Mouse (Mus musculus): ENCODE measurements around the gene Bard1.

Gene Bard1

DNA sequence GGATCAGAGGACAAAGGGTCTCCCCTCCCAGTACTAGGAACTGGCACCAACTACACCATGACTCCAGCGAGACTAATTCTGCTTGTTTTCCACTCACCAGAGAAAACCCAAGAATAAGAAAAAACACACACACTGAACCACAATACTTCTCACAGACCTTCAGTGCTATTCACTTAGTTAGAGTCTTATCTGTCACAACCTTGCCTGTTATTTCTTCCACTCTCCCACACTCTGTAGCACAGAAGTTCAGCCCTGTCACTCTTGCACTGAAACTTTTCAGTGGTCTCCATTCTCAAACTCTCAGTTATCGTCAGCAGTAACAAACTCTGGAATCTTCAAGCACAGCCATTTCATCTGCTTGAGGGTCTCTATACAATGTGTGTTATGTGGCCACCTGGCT lies 50.2 kb downstream of the Bard1 start:
- DNase-seq (ENCODE audit: inconsistent ontology term) = no peak

DNA sequence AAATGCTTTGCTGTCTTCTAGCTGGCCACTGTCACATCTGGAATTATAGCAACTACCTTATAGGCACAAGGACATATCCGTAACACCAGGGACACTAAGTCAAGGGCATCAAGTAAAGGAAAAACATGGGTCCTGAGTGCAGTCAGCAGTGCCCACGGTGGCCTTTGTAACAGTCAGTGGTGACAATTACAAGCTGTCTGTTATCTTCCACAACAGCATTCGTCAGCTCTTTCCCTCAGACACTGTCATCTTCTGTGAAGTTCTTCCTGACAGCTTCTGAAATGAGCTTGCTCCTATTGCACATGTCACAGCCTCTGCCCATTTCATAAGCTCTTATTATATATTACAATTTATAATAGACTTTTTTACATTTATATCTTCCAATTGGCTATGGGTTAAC lies 50.7 kb downstream of the Bard1 start:
- no peak for DNase-seq (ENCODE audit: inconsistent ontology term)

DNA sequence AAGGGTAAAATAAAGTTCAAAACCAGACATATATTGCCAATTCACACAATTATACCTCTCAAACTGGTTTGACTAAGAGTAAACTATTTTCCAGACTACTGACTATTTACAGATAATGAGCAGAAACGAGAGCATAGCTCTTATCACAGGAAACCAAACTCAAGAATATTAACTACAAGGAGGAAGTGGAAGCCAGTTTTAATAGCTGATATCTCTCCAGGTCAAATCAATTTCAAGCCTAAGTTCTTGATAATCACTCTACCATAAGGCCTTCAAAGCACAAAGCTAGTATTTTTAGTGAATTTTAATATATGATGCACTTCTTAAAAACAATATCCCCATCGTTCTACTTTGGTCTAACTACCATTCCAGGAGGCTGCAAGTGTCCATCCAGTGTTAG lies 57.8 kb downstream of the Bard1 start:
- DNase-seq (ENCODE audit: inconsistent ontology term) = no peak

DNA sequence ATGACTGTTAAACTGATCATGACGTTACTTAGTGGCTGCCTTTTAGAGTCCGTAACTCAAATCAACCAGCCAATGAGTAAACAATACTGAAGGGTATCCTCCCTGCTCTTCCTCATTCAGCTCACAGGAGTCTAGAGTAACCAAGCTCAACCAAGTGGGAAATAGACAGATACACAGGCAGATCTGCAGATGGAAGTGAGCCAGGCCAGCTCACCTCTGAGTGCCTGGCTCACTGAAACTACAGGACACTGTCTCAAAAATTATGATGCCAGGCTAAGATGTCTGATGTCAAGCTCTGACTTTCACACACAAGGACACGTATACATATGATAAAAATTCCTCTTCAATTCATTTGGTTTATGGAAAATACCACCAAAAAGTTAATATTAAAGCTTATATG lies 59.0 kb downstream of the Bard1 start:
- no peak for DNase-seq (ENCODE audit: inconsistent ontology term)

DNA sequence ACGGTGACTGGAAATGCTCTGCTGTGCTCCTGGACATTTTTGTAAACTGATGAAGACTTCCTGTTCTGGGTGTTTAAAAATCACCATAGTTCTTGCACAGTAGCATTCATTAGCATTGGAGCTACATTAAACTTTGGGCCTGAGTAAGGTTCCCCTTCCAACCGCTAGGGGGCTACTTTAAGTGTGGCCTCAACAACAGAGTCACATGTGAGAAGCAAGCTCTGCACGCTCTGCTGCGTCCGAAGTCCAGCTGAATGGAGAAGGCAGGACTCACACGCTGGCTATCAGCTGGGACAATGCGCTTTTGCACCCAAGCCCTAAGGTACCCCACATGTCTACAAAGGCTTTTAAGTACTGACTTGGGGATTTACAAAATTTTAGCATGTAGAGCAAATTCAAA lies 65.9 kb downstream of the Bard1 start:
- DNase-seq (ENCODE audit: inconsistent ontology term) = peak; percentile 9

DNA sequence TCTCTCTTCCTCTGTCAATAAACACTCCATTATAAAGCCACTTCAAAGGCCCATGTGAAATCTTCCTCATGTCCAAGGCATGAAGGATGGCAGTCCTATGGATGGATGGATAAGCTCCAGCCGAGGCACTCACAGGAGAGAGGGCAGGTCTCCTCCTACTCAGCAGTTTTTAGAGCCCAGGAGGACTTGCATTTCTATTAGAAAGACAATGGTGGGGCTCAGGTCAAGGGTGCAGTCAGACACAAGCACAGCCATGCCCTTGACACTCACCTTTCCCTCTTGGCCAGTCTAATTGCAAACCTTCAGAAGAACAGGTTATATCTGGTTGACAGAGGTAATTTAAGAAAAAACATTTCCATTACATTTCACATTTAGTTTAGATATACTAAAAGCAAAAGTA lies 67.4 kb downstream of the Bard1 start:
- no peak for DNase-seq (ENCODE audit: inconsistent ontology term)

DNA sequence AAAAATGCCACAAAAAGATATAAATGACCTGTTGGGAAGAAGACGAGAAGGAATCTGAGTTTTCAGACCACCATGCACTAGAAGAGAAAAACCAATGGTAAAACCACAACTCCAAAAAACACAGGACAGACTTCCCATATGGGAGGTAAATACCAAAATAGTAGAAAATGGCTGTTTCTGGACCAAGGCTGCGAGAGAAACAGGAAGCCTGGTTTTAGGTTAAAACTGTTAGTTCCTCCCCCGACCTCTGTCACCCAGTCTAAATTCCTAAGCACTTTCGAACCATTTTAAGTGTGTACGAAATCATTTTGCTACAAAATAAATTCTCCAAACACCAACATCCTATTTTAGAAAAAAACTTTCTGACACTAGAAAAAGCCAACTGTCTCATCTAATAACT lies 80.2 kb downstream of the Bard1 start:
- no peak for DNase-seq (ENCODE audit: inconsistent ontology term)

DNA sequence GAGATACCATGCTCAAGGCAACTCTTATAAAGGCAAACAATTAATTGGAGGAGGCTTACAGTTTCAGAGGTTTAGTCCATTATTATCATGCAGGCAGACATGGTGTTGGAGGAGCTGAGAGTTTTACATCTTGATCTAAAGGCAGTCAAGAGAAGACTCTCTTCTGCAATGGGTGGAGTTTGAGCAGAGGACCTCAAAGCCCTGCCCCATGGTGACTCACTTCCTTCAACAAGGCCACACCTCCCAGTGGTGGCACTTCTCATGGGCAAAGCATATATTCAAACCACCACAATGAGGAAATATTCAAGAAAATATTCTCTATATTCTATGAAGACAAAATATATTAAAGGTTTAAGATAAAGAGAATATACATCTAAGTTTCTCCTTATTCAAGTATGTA lies 88.6 kb downstream of the Bard1 start:
- DNase-seq (ENCODE audit: inconsistent ontology term) = no peak

DNA sequence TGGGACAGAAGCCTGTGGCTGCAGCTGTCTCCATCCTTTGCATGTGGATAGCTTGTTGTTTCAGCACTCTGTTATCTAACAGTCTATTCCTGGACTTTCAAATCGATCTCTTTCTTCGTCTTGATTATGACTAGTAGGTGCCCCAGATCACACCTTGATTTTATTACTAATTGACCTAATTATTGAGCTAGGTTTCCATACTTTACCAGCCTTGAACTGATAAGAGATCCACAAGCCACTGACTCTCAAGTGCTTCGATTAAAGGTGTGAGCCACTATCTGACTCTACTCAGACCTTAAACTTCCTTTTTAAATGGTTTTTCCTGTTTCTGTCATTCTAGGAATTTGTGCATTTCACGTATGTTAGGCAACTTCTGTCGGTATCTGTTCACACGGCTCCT lies 96.9 kb downstream of the Bard1 start:
- DNase-seq (ENCODE audit: inconsistent ontology term) = no peak

DNA sequence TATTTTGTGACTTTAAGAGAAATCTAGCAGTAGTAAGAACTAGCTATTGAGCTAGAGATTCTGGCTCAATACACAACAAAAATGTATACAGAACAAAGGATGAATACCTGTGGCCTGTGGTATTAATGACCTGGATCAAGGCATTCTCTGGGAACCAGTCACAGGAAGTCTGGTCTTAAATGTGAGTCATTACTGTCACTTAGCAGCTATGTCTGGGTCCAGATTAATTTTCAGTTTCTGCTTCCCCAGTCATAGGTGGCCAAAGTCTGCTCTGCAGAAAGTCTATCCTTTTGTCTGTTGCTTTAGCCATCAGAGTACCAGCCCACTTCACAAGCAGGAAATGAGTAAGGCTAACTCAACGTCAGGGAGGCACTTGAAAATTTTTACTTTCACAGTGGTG lies 98.8 kb downstream of the Bard1 start:
- DNase-seq (ENCODE audit: inconsistent ontology term) = peak; percentile 90

DNA sequence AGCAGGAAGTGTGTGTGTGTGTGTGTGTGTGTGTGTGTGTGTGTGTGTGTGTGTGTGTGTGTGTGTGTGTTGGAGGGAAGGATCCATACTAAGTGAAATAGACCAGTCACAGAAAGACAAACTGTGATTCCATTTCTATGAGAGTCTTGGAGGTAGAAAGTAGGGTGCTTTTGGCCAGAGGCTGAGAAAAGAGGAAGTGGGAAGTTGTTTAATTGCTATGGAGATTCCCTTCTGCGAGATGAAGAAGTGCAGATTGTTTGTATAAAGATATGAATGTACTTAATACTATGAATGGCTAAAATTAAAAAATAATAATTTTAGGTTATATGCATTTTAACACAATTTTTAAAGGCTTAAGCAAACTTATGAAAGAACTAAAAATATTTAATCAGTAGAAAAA lies 99.2 kb downstream of the Bard1 start:
- no peak for DNase-seq (ENCODE audit: inconsistent ontology term)

DNA sequence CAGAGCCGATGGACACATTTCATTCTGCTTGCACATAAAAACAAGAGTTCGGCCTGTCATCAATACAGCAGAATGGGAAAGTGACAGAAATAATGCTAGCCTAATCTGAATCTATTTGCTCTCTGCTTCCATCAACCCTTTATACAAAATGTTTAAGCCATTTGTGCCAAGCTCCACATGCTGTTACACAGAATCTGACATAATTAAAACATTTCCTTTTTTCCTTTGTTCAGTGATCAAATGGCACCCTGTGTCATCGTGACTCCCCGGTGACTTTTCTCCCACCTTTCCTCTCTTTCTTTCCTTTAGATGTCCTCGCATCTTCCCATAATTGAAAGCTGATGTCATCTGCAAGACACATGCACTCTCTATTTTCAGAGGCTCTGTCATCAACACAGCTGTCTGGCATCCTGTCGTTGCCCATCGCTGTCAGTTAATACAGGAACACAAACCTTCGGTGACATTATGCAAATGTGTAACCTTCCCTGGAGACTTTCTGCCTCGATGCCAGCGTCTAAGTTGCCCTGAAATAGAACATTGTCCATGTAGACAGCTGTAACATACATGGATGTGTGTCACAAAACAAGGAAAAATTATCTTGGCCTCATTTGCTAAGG lies 105.5 kb downstream of the Bard1 start:
- DNase-seq (ENCODE audit: inconsistent ontology term) = no peak

DNA sequence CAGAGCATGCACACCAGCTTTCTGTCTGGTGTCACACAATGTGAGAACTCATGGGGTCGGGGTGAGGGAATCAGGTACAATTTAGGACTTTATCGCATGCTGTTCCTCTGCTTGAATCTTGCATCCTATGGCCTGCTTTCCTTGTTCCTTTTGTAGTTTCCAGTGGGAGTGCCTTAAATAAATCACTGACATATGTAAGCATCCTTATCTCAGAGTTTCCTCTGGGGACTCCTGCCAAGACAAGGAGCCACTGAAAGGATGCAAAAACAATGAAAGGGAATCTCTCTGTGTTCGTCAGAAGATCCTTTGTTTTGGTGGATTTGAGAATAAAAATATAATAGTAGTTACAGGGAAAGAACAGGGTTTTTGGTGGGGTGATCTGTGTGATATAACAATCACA lies 106.2 kb downstream of the Bard1 start:
- no peak for DNase-seq (ENCODE audit: inconsistent ontology term)

Measured in Muller cell, postnatal 12 days (primary cell).